Mouse (Mus musculus): ENCODE measurements at regions not wholly inside any gene's neighbourhood (a gene's known extent, or its start where the extent isn't known, plus 50 kb on each side); places are given as distances from the start of the nearest gene placed in this dataset.

DNA sequence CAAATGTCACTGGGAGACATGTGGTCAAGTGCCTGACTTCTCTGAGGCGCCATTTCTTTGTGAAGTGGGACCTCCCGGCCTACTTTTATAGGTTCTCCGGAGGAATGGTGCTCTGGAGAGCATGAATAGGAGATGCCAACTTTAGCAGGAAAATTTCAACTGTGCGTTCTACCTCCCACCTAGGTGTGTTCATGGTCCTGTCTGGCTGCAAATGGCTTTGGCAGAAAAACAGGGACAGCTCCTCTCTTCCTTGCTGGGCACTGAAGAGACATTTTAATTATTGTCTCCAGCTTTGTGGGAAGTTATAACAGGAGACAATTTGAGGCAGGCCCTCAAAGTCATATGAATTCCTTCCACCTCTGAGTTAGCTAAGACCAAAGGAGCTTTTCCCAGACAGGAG is 190.6 kb upstream of the Sfrp2 start:
- no peaks in the 10 kb centered on the region for H3K36me3 ChIP-seq (ENCODE audit: control insufficient read depth, insufficient read depth, low read length)
- H3K4me3 ChIP-seq (ENCODE audit: low read depth, low read length) = no peak overlapping the region
- no peaks in the 10 kb centered on the region for H3K4me1 ChIP-seq (ENCODE audit: control insufficient read depth, insufficient read depth, low read length)
- ATAC-seq (ENCODE audit: insufficient number of reproducible peaks, insufficient read depth, low FRiP score, low read depth) = no peak
- WGBS = 94% methylated on average over 4 of the region's 4 CpGs
- no peak overlapping the region for H3K4me2 ChIP-seq (replicated peaks; ENCODE audit: low read depth, low read length)
- no peaks in the 10 kb centered on the region for H3K27me3 ChIP-seq (ENCODE audit: control insufficient read depth, insufficient read depth, low read length)
- H3K27ac ChIP-seq (ENCODE audit: low read length) = no peak overlapping the region
- no peak overlapping the region for H3K9ac ChIP-seq (replicated peaks; ENCODE audit: low read depth, low read length)
- H3K9me3 ChIP-seq (ENCODE audit: control insufficient read depth, low read depth, low read length) = no peaks in the 10 kb centered on the region

DNA sequence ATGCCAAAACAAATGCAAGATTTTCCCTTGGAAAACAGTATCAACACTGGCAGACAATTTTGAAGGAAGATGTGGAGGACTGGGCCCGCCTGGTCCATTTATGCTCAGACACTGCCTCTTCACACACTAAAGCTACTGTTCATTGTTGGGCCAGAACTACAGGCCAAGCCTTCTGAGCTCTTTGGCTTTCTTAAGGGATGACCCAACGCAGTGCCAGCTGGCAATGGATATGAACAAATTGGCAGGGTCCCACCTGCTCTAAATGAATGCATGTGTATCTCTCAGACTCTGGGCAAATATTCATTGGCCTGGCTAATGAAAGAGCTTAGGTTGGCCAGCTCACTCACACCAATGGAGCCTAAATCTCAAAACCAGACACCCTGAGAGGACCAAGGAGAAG is 190.0 kb upstream of the Sfrp2 start:
- ATAC-seq (ENCODE audit: insufficient number of reproducible peaks, insufficient read depth, low FRiP score, low read depth) = no peak
- 87% methylated on average over 2 of the region's 2 CpGs for WGBS
- no peak overlapping the region for H3K4me2 ChIP-seq (replicated peaks; ENCODE audit: low read depth, low read length)
- no peaks in the 10 kb centered on the region for H3K36me3 ChIP-seq (ENCODE audit: control insufficient read depth, insufficient read depth, low read length)
- H3K27me3 ChIP-seq (ENCODE audit: control insufficient read depth, insufficient read depth, low read length) = no peaks in the 10 kb centered on the region
- no peak overlapping the region for H3K4me3 ChIP-seq (ENCODE audit: low read depth, low read length)
- no peak overlapping the region for H3K9ac ChIP-seq (replicated peaks; ENCODE audit: low read depth, low read length)
- no peaks in the 10 kb centered on the region for H3K4me1 ChIP-seq (ENCODE audit: control insufficient read depth, insufficient read depth, low read length)
- H3K27ac ChIP-seq (ENCODE audit: low read length) = no peak overlapping the region
- H3K9me3 ChIP-seq (ENCODE audit: control insufficient read depth, low read depth, low read length) = no peaks in the 10 kb centered on the region

DNA sequence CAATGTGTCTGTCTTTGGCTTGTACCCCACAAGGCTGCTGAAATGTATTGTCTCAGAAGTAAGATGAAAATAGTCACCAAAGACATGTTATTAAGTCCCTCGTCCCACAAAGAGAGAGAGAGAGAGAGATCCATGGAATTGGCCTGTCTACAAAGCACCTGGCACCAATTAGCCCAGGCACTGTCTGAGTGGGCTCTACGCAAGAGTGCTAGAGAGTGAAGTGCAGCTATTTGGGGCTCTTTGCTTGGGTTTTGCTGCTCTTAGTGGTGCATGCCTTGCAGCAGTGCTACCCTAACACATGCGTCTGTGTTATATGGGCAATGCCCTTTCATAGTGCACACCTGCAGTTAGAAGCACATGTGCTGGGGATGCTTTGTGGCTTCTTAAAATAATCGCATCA is 185.4 kb upstream of the Sfrp2 start:
- H3K36me3 ChIP-seq (ENCODE audit: control insufficient read depth, insufficient read depth, low read length) = no peaks in the 10 kb centered on the region
- no peak overlapping the region for H3K27ac ChIP-seq (ENCODE audit: low read length)
- H3K4me3 ChIP-seq (ENCODE audit: low read depth, low read length) = no peak overlapping the region
- no peaks in the 10 kb centered on the region for H3K4me1 ChIP-seq (ENCODE audit: control insufficient read depth, insufficient read depth, low read length)
- no peak for ATAC-seq (ENCODE audit: insufficient number of reproducible peaks, insufficient read depth, low FRiP score, low read depth)
- WGBS = 73% methylated on average over 4 of the region's 4 CpGs
- H3K27me3 ChIP-seq (ENCODE audit: control insufficient read depth, insufficient read depth, low read length) = no peaks in the 10 kb centered on the region
- no peak overlapping the region for H3K9ac ChIP-seq (replicated peaks; ENCODE audit: low read depth, low read length)
- no peaks in the 10 kb centered on the region for H3K9me3 ChIP-seq (ENCODE audit: control insufficient read depth, low read depth, low read length)
- H3K4me2 ChIP-seq (replicated peaks; ENCODE audit: low read depth, low read length) = no peak overlapping the region

DNA sequence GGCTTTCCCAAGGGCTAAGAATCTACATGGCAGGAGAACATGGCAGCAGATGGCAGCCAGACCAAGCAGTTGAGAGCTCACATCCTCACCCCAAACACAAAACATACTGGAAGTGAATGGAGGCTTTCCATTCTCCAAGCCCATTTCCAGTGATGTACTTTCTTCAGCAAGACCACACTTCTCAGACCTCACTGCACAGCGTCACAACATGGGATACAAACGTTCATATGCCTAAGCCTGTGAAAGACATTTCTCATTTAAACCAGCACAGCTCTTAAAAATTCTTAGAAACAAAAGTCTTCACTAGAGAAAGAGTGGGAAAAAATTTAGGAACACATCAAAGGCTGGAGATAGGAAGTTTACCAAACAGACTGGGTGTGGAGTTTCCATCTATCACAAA is 183.9 kb upstream of the Sfrp2 start:
- 75% methylated on average over 2 of the region's 2 CpGs for WGBS
- Histone ChIP-seq H3K27ac (ENCODE audit: low read length) (no peak overlapping the region), H3K4me1 (ENCODE audit: control insufficient read depth, insufficient read depth, low read length) (no peaks in the 10 kb centered on the region), H3K9ac (replicated peaks; ENCODE audit: low read depth, low read length) (no peak overlapping the region), H3K36me3 (ENCODE audit: control insufficient read depth, insufficient read depth, low read length) (no peaks in the 10 kb centered on the region), H3K4me3 (ENCODE audit: low read depth, low read length) (no peak overlapping the region), H3K27me3 (ENCODE audit: control insufficient read depth, insufficient read depth, low read length) (no peaks in the 10 kb centered on the region), H3K9me3 (ENCODE audit: control insufficient read depth, low read depth, low read length) (no peaks in the 10 kb centered on the region), H3K4me2 (replicated peaks; ENCODE audit: low read depth, low read length) (no peak overlapping the region)
- no peak for ATAC-seq (ENCODE audit: insufficient number of reproducible peaks, insufficient read depth, low FRiP score, low read depth)

DNA sequence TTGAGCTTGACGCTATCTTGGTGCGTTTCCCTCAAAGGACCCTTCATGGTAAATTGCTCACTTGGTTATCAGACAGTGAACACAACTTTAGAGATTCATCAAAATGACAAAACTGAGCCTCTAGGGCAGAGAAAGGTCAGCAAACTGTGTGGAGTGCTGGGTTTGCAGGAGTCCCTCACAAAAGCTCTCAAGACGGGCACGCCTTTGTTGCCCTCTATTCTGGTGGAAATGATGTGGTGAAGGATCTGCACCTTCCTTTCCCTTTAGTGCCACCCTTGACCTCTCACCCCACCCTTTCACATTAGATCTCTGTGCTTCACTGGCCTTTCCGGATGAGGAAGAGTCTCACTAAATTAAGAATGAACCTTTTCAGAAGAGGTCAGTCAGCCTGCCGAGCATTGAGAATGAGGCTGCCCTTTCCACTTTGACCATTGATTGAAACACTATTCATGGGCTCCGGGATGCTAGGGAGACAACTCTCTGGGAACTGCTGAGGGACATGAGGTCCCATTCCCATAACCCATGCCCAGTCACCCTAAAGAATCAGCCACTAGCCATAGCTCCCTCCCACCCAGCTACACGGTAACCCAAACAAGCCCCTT is 182.9 kb upstream of the Sfrp2 start:
- Histone ChIP-seq H3K4me1 (ENCODE audit: control insufficient read depth, insufficient read depth, low read length) (no peaks in the 10 kb centered on the region), H3K27me3 (ENCODE audit: control insufficient read depth, insufficient read depth, low read length) (no peaks in the 10 kb centered on the region), H3K9me3 (ENCODE audit: control insufficient read depth, low read depth, low read length) (no peaks in the 10 kb centered on the region), H3K4me3 (ENCODE audit: low read depth, low read length) (no peak overlapping the region), H3K9ac (replicated peaks; ENCODE audit: low read depth, low read length) (no peak overlapping the region), H3K4me2 (replicated peaks; ENCODE audit: low read depth, low read length) (no peak overlapping the region), H3K36me3 (ENCODE audit: control insufficient read depth, insufficient read depth, low read length) (no peaks in the 10 kb centered on the region), H3K27ac (ENCODE audit: low read length) (no peak overlapping the region)
- WGBS = 43% methylated on average over 8 of the region's 8 CpGs
- no peak for ATAC-seq (ENCODE audit: insufficient number of reproducible peaks, insufficient read depth, low FRiP score, low read depth)

DNA sequence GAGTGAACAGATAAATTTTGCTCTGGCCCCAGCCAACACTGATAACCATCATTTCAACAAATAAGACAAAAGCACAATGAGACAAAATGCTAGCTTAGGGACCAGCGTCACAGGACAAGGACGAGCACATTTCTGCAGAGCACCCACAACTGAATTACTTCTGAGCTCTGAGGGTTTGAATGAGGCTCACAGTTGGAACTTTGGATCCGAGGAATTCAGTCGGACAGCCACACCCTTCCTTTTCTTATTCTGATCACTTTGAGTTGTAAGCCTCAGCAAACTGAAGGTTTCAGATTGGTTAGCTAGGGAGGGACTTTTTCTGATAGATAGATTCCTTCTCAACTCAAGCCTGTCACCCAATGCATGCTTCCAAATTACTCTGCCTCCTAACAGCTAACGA is 180.0 kb upstream of the Sfrp2 start:
- no peak overlapping the region for H3K27ac ChIP-seq (ENCODE audit: low read length)
- no peak overlapping the region for H3K9ac ChIP-seq (replicated peaks; ENCODE audit: low read depth, low read length)
- no peaks in the 10 kb centered on the region for H3K36me3 ChIP-seq (ENCODE audit: control insufficient read depth, insufficient read depth, low read length)
- no peak for ATAC-seq (ENCODE audit: insufficient number of reproducible peaks, insufficient read depth, low FRiP score, low read depth)
- no peaks in the 10 kb centered on the region for H3K27me3 ChIP-seq (ENCODE audit: control insufficient read depth, insufficient read depth, low read length)
- no peaks in the 10 kb centered on the region; the same call in 1 of the 2 replicates for H3K4me1 ChIP-seq (ENCODE audit: control insufficient read depth, insufficient read depth, low read length)
- H3K9me3 ChIP-seq (ENCODE audit: control insufficient read depth, low read depth, low read length) = no peaks in the 10 kb centered on the region
- WGBS = 71% methylated on average over 5 of the region's 5 CpGs
- no peak overlapping the region for H3K4me3 ChIP-seq (ENCODE audit: low read depth, low read length)
- H3K4me2 ChIP-seq (replicated peaks; ENCODE audit: low read depth, low read length) = no peak overlapping the region

DNA sequence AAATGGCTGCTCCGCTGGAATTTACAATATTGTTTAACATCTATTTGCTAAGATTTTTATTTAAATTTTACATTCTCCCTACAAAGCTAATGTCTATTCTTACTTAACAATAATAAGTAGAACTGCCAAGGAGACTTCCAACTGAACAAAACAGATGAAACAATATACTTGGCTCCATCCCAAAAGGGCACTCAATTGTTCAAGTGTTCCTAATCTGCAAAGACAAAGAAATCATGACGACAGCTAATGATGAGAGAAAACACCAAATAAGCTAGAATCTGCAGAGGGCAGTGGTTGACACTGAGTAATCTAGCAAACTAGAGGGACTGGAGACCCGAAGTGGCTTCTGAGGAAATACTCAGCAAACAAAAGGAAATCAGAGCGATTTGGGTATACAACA is 179.6 kb upstream of the Sfrp2 start:
- Histone ChIP-seq H3K4me3 (ENCODE audit: low read depth, low read length) (no peak overlapping the region), H3K36me3 (ENCODE audit: control insufficient read depth, insufficient read depth, low read length) (no peaks in the 10 kb centered on the region), H3K9ac (replicated peaks; ENCODE audit: low read depth, low read length) (no peak overlapping the region), H3K27ac (ENCODE audit: low read length) (no peak overlapping the region), H3K9me3 (ENCODE audit: control insufficient read depth, low read depth, low read length) (no peaks in the 10 kb centered on the region), H3K4me2 (replicated peaks; ENCODE audit: low read depth, low read length) (no peak overlapping the region), H3K27me3 (ENCODE audit: control insufficient read depth, insufficient read depth, low read length) (no peaks in the 10 kb centered on the region), H3K4me1 (ENCODE audit: control insufficient read depth, insufficient read depth, low read length) (no peaks in the 10 kb centered on the region; the same call in 1 of the 2 replicates)
- no peak for ATAC-seq (ENCODE audit: insufficient number of reproducible peaks, insufficient read depth, low FRiP score, low read depth)
- 60% methylated on average over 4 of the region's 4 CpGs for WGBS

DNA sequence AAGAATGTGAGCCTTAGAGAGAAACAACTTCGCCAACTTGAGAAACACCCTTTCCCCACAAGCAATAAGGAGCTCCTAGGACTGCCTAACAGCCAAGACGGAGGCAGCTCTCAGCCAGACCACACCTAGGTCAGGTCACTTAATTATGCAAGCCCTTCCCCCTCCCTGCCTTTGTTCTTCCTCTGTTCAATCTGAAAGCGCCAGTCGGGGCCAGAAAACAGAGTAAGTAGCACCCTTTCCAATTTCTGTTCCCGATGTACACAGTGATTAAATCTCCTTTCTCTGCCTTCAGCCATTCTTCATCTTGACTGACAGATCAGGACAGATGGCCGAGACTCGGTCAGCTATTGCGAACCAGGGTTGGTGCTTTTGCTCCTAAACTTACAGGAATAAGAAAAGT is 177.0 kb upstream of the Sfrp2 start:
- WGBS = 34% methylated on average over 8 of the region's 8 CpGs
- ATAC-seq (ENCODE audit: insufficient number of reproducible peaks, insufficient read depth, low FRiP score, low read depth) = no peak
- H3K4me2 ChIP-seq (replicated peaks; ENCODE audit: low read depth, low read length) = no peak overlapping the region
- H3K9ac ChIP-seq (replicated peaks; ENCODE audit: low read depth, low read length) = no peak overlapping the region
- H3K9me3 ChIP-seq (ENCODE audit: control insufficient read depth, low read depth, low read length) = no peaks in the 10 kb centered on the region
- H3K27me3 ChIP-seq (ENCODE audit: control insufficient read depth, insufficient read depth, low read length) = no peaks in the 10 kb centered on the region
- no peaks in the 10 kb centered on the region for H3K36me3 ChIP-seq (ENCODE audit: control insufficient read depth, insufficient read depth, low read length)
- H3K27ac ChIP-seq (ENCODE audit: low read length) = no peak overlapping the region
- H3K4me1 ChIP-seq (ENCODE audit: control insufficient read depth, insufficient read depth, low read length) = no peaks in the 10 kb centered on the region; the same call in 1 of the 2 replicates
- no peak overlapping the region for H3K4me3 ChIP-seq (ENCODE audit: low read depth, low read length)

DNA sequence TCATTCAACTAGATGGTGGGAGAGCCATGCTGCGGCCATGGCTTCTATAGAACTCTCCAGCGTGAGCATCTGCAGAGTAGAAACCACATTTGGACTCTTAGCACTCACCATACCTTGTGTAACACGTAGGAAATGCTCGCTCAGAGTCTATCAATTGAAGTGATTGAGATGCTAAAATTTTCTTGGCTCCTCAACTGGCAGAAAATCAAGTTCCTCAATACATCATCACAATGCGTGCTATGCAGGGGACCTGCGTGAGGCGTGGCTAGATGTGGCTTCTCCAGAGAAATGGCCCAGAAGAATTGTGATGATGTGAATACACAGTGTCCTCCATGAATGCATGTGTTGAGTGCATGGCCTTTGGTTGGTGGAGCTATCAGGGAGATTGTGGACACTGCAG is 174.9 kb upstream of the Sfrp2 start:
- H3K27ac ChIP-seq (ENCODE audit: low read length) = no peak overlapping the region
- no peak overlapping the region for H3K4me3 ChIP-seq (ENCODE audit: low read depth, low read length)
- H3K36me3 ChIP-seq (ENCODE audit: control insufficient read depth, insufficient read depth, low read length) = no peaks in the 10 kb centered on the region
- no peak for ATAC-seq (ENCODE audit: insufficient number of reproducible peaks, insufficient read depth, low FRiP score, low read depth)
- H3K9me3 ChIP-seq (ENCODE audit: control insufficient read depth, low read depth, low read length) = no peaks in the 10 kb centered on the region
- 96% methylated on average over 7 of the region's 7 CpGs for WGBS
- H3K4me1 ChIP-seq (ENCODE audit: control insufficient read depth, insufficient read depth, low read length) = no peaks in the 10 kb centered on the region; the same call in 1 of the 2 replicates
- no peaks in the 10 kb centered on the region for H3K27me3 ChIP-seq (ENCODE audit: control insufficient read depth, insufficient read depth, low read length)
- no peak overlapping the region for H3K4me2 ChIP-seq (replicated peaks; ENCODE audit: low read depth, low read length)
- H3K9ac ChIP-seq (replicated peaks; ENCODE audit: low read depth, low read length) = no peak overlapping the region

Measured in stomach, embryonic 14.5 days (tissue).